Mouse (Mus musculus) midbrain, postnatal 0 days (tissue): Measurements from ENCODE around the gene Fam228b. TPM values are rescaled to one million over a fixed set of nuclear protein-coding genes. Genes with fewer than 3 reads are reported as not detected.

ENCODE experiments used
- ATAC-seq: fragments of 200-750 bp; cut with Nextera tagmentation; 2 replicates; pipeline ENCODE4 v1.8.0; 2017; ENCODE audit warnings: moderate number of reproducible peaks, mild to moderate bottlenecking, moderate TSS enrichment, moderate library complexity; ENCODE audit not compliant: low FRiP score
- DNase-seq: peaks from one replicate; pipeline ENCODE4 v3.0.0-alpha.2; 2015; ENCODE audit warnings: low spot score
- H3K27ac ChIP-seq: fragments of 300-500 bp; sonication (generic); 2 replicates; pipeline ENCODE4 v1.5.1; 2014; ENCODE audit warnings: low read depth, mild to moderate bottlenecking, low read length, mixed read lengths
- H3K27me3 ChIP-seq: fragments of 300-500 bp; sonication (generic); 2 replicates; pipeline ENCODE4 v1.6.1; 2014; ENCODE audit warnings: low read length, control low read depth, mixed read lengths; ENCODE audit not compliant: insufficient read depth
- H3K36me3 ChIP-seq: fragments of 300-500 bp; sonication (generic); 2 replicates; pipeline ENCODE4 v1.6.1; 2014; ENCODE audit warnings: low read length, control low read depth, mixed read lengths; ENCODE audit not compliant: insufficient read depth
- H3K4me1 ChIP-seq: fragments of 300-500 bp; sonication (generic); 2 replicates; pipeline ENCODE4 v1.6.1; 2014; ENCODE audit warnings: mild to moderate bottlenecking, control low read depth, antibody characterized with exemption, low read length, mixed read lengths; ENCODE audit not compliant: insufficient read depth
- H3K4me2 ChIP-seq: fragments of 300-500 bp; sonication (generic); 2 replicates; pipeline ENCODE4 v1.6.1; 2014; ENCODE audit warnings: low read depth, mild to moderate bottlenecking, low read length, mixed read lengths; ENCODE audit not compliant: poor library complexity, severe bottlenecking
- H3K4me3 ChIP-seq: fragments of 300-500 bp; sonication (generic); 2 replicates; pipeline ENCODE4 v1.5.1; 2014; ENCODE audit warnings: low read depth, mild to moderate bottlenecking, low read length, moderate library complexity
- H3K9ac ChIP-seq: fragments of 300-500 bp; sonication (generic); replicated peaks from 2 replicates; pipeline ENCODE4 v1.6.1; 2014; ENCODE audit warnings: mild to moderate bottlenecking, low read length, moderate library complexity, mixed read lengths; ENCODE audit not compliant: poor library complexity, severe bottlenecking
- H3K9me3 ChIP-seq: fragments of 300-500 bp; sonication (generic); 2 replicates; pipeline ENCODE4 v1.6.1; 2016; ENCODE audit warnings: low read length, control low read depth
- CTCF ChIP-seq: IDR thresholded peaks from 2 replicates; pipeline ENCODE4 v1.5.1; 2016; ENCODE audit warnings: antibody characterized with exemption, mild to moderate bottlenecking
- WGBS: fragments of 180-500 bp; shearing (Covaris S2); extraction: QIAGEN DNeasy Blood & Tissue Kit; methylation state at CpG from one replicate; pipeline ENCODE4 v1.1.7; 2014; 5-methylcytosine and 5-hydroxymethylcytosine counted together
- polyA plus RNA-seq: library from polyadenylated mRNA; unstranded; fragments of >200 nt; fragmentation: Nextera tagmentation; extraction: Ambion mirVana; gene quantifications from 2 replicates; pipeline ENCODE4 v1.2.1, GENCODE M21; 2015
- total RNA-seq: library from RNA; depleted of rRNA; stranded (reverse); fragments of >200 nt; gene quantifications from 2 replicates; pipeline ENCODE4 v1.2.3, GENCODE M21; 2014

The Fam228b gene
- total and polyA plus RNA-seq, 2 experiments from 2014 or later: 6.5 to 8.7 TPM

DNA sequence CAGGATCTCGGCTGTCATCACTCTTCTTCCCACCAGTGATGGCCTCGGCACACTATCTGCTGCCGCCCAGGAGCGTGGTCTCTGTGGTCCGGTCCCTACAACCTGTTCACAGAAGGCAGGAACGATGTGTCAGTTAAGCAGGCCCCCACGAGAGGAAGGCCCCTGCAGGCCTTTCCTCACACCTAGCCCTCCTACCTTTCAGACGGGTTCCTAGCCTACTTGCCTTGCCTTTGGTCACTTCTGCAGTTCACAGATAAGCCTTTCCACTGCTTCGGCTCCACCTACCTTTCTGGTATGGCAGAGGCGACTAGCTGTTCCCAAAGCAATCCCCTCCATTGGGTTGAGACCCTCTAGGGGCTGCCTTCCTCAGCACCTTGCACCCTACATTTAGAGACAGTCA, 53.5 kb downstream of the Fam228b start:
- no peak overlapping the region for H3K27ac ChIP-seq
- H3K4me1 ChIP-seq: no peaks in the 10 kb centered on the region
- no peak overlapping the region for H3K4me3 ChIP-seq
- peaks cover 28% of the 10 kb centered on the region for H3K36me3 ChIP-seq
- ATAC-seq (no peak), DNase-seq (no peak)
- no peaks in the 10 kb centered on the region for H3K27me3 ChIP-seq
- no peak overlapping the region for H3K9ac ChIP-seq
- no peak overlapping the region for H3K4me2 ChIP-seq
- 91% methylated on average over 10 of the region's 10 CpGs for WGBS
- TF ChIP-seq CTCF: no peak
- no peaks in the 10 kb centered on the region for H3K9me3 ChIP-seq

DNA sequence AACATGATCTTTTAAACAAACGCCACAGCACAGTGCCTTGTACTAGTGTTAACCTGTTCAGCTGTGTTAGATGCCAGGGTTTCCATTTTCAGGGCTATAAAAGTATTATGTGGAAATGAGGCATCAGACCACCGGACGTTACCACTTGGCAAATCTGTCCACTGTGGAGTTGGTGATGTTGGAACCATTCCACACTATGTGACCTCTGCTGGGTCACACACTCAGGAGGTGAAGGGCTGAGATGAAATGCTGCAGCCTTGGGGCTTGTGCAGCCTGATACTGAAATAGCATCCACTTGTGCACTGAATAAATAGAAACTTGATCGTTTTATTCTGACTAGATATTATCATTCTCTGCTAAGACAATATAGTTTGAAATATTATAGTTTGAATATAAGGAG, 55.7 kb downstream of the Fam228b start:
- H3K27ac ChIP-seq: no peak overlapping the region
- H3K4me1 ChIP-seq: no peaks in the 10 kb centered on the region
- no peak for TF ChIP-seq CTCF
- no peak overlapping the region for H3K4me3 ChIP-seq
- no peak overlapping the region for H3K9ac ChIP-seq
- no peaks in the 10 kb centered on the region for H3K9me3 ChIP-seq
- ATAC-seq (no peak), DNase-seq (no peak)
- 87% methylated on average over 4 of the region's 4 CpGs for WGBS
- no peak overlapping the region for H3K4me2 ChIP-seq
- H3K36me3 ChIP-seq: peaks cover 42% of the 10 kb centered on the region
- H3K27me3 ChIP-seq: no peaks in the 10 kb centered on the region

DNA sequence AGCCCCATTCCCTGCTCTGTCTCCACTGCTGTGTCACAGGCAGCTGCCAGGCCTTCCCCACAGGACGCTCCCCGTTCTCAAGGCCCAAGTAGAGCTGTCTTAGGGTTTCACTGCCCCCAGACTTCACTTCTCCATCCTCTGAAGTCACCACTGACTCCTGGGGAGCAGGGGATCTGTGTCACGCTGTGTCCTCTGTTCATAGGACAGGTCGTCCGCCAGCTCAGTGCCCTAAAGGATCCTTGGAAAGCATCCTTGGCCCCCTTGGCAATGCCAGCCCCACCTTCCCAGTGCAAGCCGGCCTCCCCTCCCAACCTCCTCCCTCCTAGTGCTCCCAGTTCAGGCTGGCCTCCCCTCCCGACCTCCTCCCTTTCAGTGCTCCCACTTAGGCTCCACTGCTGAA, 59.1 kb downstream of the Fam228b start:
- no peak for DNase-seq
- Histone ChIP-seq H3K9ac (no peak overlapping the region), H3K27me3 (no peaks in the 10 kb centered on the region), H3K36me3 (peaks cover 56% of the 10 kb centered on the region), H3K27ac (no peak overlapping the region), H3K4me3 (no peak overlapping the region), H3K4me1 (no peaks in the 10 kb centered on the region), H3K4me2 (no peak overlapping the region), H3K9me3 (no peaks in the 10 kb centered on the region)
- no peak for TF ChIP-seq CTCF
- 90% methylated on average over 7 of the region's 7 CpGs for WGBS
- ATAC-seq: no peak

DNA sequence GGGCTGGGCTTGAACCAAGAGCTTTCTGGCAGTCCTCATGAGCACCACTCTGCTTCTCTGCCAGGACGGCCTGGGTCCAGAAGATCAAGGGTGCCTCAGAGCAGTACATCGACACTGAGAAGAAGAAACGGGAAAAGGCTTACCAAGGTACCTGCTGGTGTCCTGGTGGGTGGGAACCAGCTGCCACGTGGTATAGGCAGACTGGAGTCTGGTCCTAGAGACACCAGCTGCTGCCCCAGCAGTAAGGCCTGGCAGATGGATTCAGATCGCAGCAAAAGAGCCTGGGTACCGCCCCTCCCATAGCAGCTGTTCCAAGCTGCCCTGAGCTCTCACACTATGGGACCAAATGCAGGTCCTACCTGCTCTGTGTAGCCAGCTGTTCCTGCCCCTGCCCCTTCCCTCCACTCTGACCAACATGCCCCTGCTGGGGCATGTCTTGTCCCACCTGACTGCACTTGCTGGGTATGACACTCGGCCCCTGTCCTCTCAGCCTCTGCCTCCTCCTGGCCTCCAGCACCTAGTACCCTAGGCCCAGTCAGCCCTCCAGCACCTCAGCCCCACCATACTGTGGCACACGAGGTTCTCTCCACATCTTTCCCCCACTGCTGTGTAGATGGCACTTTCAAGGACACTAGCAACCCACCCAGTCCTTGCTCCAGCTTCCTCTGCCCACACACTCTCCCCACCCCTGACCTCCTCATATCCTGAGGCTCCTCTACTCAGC, 60.0 kb downstream of the Fam228b start:
- 77% methylated on average over 8 of the region's 8 CpGs for WGBS
- peak; percentile 49; the same call in 1 of the 2 replicates for ATAC-seq
- Histone ChIP-seq H3K9ac (no peak overlapping the region), H3K27ac (no peak overlapping the region), H3K4me3 (no peak overlapping the region), H3K4me1 (no peaks in the 10 kb centered on the region), H3K36me3 (peaks cover 53% of the 10 kb centered on the region), H3K27me3 (no peaks in the 10 kb centered on the region), H3K9me3 (no peaks in the 10 kb centered on the region), H3K4me2 (no peak overlapping the region)
- peak; percentile 64 for DNase-seq
- no peak for TF ChIP-seq CTCF

DNA sequence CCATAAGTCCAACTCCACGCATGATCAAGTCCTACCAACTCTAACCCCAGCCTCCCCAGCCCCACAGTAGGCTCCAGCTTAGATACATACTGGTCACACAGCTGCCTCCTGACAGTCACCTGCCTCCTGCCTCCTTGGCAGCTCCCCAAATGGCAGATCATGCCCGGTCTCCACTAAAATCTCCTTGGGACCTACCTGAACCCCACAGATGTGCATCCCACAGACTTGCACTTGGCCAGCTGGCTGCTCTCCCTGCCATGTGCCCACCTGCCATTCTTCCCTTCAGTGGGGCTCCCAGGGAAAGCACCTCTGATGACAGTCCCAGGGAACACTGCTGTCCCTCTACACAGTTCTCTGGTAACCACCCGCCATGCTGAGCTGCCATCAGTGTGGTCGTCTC, 60.8 kb downstream of the Fam228b start:
- DNase-seq (no peak), ATAC-seq (no peak)
- peaks cover 51% of the 10 kb centered on the region for H3K36me3 ChIP-seq
- no peak overlapping the region for H3K27ac ChIP-seq
- no peaks in the 10 kb centered on the region for H3K4me1 ChIP-seq
- no peak overlapping the region for H3K9ac ChIP-seq
- H3K4me2 ChIP-seq: no peak overlapping the region
- no peak overlapping the region for H3K4me3 ChIP-seq
- WGBS: 95% methylated on average over 4 of the region's 4 CpGs
- H3K27me3 ChIP-seq: no peaks in the 10 kb centered on the region
- no peak for TF ChIP-seq CTCF
- no peaks in the 10 kb centered on the region for H3K9me3 ChIP-seq

DNA sequence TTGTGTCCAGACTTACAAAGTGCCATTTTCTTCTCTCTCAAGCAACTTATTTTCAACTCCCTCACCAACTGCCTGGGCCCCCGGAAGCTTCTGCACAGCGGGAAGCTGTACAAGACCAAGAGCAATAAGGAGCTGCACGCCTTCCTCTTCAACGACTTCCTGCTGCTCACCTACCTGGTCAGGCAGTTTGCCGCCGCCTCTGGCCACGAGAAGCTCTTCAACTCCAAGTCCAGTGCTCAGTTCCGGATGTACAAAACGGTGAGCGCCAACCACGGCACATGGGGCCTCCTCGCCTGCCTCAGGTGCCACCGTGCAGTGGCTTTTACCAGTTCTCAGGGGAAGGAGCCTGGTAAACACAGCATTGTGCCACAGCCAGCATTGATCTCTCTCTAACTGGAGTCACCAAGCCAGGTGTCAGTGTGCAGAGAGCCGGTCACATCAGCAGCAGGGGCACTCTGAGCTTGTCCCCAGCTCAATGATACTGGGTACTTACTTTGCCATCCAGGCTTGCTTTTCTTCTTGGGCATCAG, 61.5 kb downstream of the Fam228b start:
- no peak for DNase-seq
- Histone ChIP-seq H3K9me3 (no peaks in the 10 kb centered on the region), H3K9ac (no peak overlapping the region), H3K4me2 (no peak overlapping the region), H3K27me3 (no peaks in the 10 kb centered on the region), H3K4me3 (no peak overlapping the region), H3K4me1 (no peaks in the 10 kb centered on the region), H3K36me3 (peaks cover 47% of the 10 kb centered on the region), H3K27ac (no peak overlapping the region)
- TF ChIP-seq CTCF: no peak
- WGBS: 95% methylated on average over 14 of the region's 14 CpGs
- no peak for ATAC-seq
